Mouse (Mus musculus) lung, postnatal 0 days (tissue): ENCODE data around the gene Lenep. TPM values are rescaled to one million over a fixed set of nuclear protein-coding genes. Genes with fewer than 3 reads are reported as not detected.

Experiments used
- ATAC-seq: fragments of 200-750 bp; cut with Nextera tagmentation; 2 replicates; pipeline ENCODE4 v1.8.0; 2017; ENCODE audit warnings: moderate library complexity
- DNase-seq: peaks from one replicate; pipeline ENCODE4 v3.0.0-alpha.2; 2016; ENCODE audit warnings: low spot score
- H3K27ac ChIP-seq: fragments of 300-500 bp; sonication (generic); 2 replicates; pipeline ENCODE4 v1.5.1; 2014; ENCODE audit warnings: antibody characterized with exemption, mild to moderate bottlenecking, low read length, mixed read lengths
- H3K27me3 ChIP-seq: fragments of 300-500 bp; sonication (generic); replicated peaks from 2 replicates; pipeline ENCODE4 v1.6.1; 2014; ENCODE audit warnings: low read length, mixed read lengths; ENCODE audit not compliant: insufficient read depth
- H3K36me3 ChIP-seq: fragments of 300-500 bp; sonication (generic); 2 replicates; pipeline ENCODE4 v1.6.1; 2014; ENCODE audit warnings: low read length, mixed read lengths; ENCODE audit not compliant: insufficient read depth
- H3K4me1 ChIP-seq: fragments of 300-500 bp; sonication (generic); 2 replicates; pipeline ENCODE4 v1.6.1; 2014; ENCODE audit warnings: antibody characterized with exemption, low read depth, low read length, mixed read lengths; ENCODE audit not compliant: insufficient read depth
- H3K4me2 ChIP-seq: fragments of 300-500 bp; sonication (generic); replicated peaks from 2 replicates; pipeline ENCODE4 v1.6.1; 2014; ENCODE audit warnings: low read depth, mild to moderate bottlenecking, low read length, moderate library complexity, mixed read lengths
- H3K4me3 ChIP-seq: fragments of 300-500 bp; sonication (generic); 2 replicates; pipeline ENCODE4 v1.5.1; 2014; ENCODE audit warnings: low read depth, low read length
- H3K9ac ChIP-seq: fragments of 300-500 bp; sonication (generic); replicated peaks from 2 replicates; pipeline ENCODE4 v1.6.1; 2014; ENCODE audit warnings: low read depth, mild to moderate bottlenecking
- H3K9me3 ChIP-seq: fragments of 300-500 bp; sonication (generic); 2 replicates; pipeline ENCODE4 v1.6.1; 2016; ENCODE audit warnings: low read length, mixed read lengths
- CTCF ChIP-seq: IDR thresholded peaks from 2 replicates; pipeline ENCODE4 v1.5.1; 2016; ENCODE audit warnings: antibody characterized with exemption, mild to moderate bottlenecking
- EP300 ChIP-seq: IDR thresholded peaks from 2 replicates; pipeline ENCODE4 v1.6.1; 2016; ENCODE audit warnings: antibody characterized with exemption, mild to moderate bottlenecking, control low read depth
- WGBS: fragments of 180-500 bp; shearing (Covaris S2); extraction: QIAGEN DNeasy Blood & Tissue Kit; methylation state at CpG from one replicate; pipeline ENCODE4 v1.1.7; 2014; 5-methylcytosine and 5-hydroxymethylcytosine counted together
- polyA plus RNA-seq: library from polyadenylated mRNA; unstranded; fragments of >200 nt; fragmentation: Nextera tagmentation; extraction: Ambion mirVana; gene quantifications from 2 replicates; pipeline ENCODE4 v1.2.1, GENCODE M21; 2015

Lenep gene
- polyA plus RNA-seq, 1 experiment from 2014 or later: not detected

DNA sequence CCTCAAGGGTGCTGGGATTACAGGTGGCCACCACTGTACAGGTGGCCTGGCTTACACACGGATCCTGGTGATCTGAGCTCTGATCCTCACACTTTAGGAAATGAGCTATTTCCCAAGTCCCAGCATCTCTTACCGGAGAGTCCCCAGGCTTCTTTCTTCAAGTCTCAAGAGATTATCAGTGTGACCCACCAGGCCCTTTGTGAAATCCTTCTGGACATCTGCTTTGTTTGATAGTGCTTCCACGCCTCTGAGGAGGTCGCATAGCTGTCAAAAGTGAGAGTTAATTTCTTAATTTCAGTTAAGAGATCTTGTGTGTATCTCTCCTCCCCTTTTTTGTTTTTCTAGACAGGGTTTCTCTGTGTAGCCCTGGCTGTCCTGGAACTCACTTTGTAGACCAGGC is 23.3 kb upstream of the Lenep start:
- peaks cover 25% of the 10 kb centered on the region for H3K36me3 ChIP-seq
- WGBS: 84% methylated on average over 4 of the region's 4 CpGs
- no peak overlapping the region for H3K4me2 ChIP-seq

DNA sequence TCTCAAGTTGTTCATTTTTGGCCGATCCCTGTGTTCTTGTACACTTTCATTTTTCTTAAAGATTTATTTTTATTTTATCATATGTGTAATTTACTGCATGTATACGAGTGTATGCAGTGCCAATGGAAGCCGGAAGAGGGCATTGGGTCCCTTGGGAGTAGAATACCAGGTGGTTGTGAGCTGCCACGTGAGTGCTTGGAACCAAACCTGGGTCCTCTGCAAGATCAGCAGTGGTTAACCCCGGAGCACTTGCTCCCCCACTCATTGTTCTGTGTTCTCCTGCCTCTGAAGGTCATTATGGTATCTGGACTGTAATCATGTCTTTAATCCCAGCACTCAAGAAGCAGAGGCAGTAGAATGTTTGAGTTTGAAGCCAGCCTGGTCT is 22.5 kb upstream of the Lenep start:
- ATAC-seq: no peak
- no peak for DNase-seq
- 73% methylated on average over 5 of the region's 5 CpGs for WGBS
- H3K27me3 ChIP-seq: no peaks in the 10 kb centered on the region
- H3K27ac ChIP-seq: no peak overlapping the region
- no peak for TF ChIP-seq EP300
- TF ChIP-seq CTCF: no peak
- no peaks in the 10 kb centered on the region for H3K9me3 ChIP-seq
- H3K36me3 ChIP-seq: peaks cover 25% of the 10 kb centered on the region
- no peak overlapping the region for H3K4me3 ChIP-seq
- no peak overlapping the region for H3K9ac ChIP-seq
- H3K4me2 ChIP-seq: no peak overlapping the region
- H3K4me1 ChIP-seq: peaks cover 15% of the 10 kb centered on the region; the same call in 1 of the 2 replicates

More for the DNA sequence above, 23.3 kb upstream of the Lenep start:
- ATAC-seq (no peak), DNase-seq (no peak)
- no peak for TF ChIP-seq EP300
- TF ChIP-seq CTCF: no peak
- Histone ChIP-seq H3K4me1 (peaks cover 13% of the 10 kb centered on the region; the same call in 1 of the 2 replicates), H3K4me3 (no peak overlapping the region), H3K27ac (no peak overlapping the region), H3K9ac (no peak overlapping the region), H3K9me3 (no peaks in the 10 kb centered on the region), H3K27me3 (no peaks in the 10 kb centered on the region)

DNA sequence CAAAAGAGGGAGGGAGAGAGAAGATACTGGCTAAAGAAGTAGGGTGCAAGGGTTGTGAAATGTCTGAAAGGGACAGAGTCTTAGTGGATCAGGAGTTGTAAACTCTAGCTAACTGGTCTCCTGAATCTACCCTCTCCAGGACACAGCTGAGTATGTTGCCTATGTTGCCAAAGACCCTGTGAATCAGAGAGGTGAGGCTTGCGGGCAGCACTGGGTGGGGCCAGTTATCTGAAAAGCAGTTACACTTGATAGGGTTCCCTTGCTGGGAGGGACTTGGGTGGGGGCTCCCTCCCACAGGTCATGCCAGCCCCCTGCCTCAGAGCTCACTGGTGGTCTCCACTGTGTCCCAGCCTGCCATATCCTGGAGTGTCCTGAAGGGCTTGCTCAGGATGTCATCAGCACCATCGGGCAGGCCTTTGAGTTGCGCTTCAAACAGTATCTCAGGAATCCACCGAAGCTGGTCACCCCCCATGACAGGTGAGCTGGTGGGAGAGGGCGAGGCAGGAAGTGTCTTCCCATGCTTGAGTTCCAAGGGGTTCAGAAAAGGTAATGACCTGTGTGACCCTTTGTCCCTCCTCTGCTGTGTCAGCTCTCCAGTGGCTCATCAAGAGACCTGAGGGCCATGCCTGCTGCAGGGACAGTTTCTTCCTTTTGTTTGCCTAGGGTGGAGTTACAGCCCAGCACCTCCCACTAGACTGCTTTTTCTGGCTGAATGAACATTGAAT is 22.0 kb upstream of the Lenep start:
- no peak overlapping the region for H3K4me3 ChIP-seq
- H3K9me3 ChIP-seq: no peaks in the 10 kb centered on the region
- peak overlapping the region; percentile 43; the same call in 1 of the 2 replicates for H3K27ac ChIP-seq
- no peaks in the 10 kb centered on the region for H3K27me3 ChIP-seq
- TF ChIP-seq EP300 (no peak), CTCF (no peak)
- ATAC-seq (no peak), DNase-seq (peak; percentile 41)
- H3K4me2 ChIP-seq: no peak overlapping the region
- 72% methylated on average over 5 of the region's 5 CpGs for WGBS
- no peak overlapping the region for H3K9ac ChIP-seq
- peaks cover 25% of the 10 kb centered on the region for H3K36me3 ChIP-seq
- H3K4me1 ChIP-seq: peaks cover 15% of the 10 kb centered on the region; the same call in 1 of the 2 replicates

DNA sequence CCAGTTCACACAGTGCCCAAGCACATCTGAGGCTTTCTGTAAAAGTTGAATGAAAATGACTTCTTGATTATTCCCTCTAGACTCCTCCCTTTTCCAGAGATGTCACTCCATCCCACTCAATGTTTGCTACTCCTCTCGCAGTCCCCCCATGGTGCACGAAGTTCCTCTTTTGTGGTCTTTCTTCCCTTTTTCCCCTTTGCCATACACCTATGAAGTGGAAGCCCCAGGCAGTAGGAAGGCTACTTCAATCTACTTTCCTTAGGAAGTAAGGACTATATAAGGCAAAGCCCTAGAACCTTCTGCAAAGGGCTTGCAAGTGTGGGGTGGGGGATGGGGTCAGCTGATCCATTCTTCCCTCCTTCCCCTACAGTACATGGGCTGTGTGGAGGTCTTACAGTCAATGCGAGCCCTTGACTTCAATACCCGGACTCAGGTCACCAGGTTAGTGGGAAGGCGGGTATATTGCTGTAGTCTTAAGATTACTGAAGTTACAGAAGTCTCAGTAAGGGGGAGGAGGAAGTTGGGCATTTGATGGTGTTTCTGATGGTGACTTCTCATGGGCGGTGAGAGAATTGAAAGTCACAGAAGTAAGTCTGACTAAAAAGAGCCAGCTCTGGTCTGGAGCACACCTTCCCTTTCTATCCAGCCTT is 20.1 kb upstream of the Lenep start:
- Histone ChIP-seq H3K4me3 (peak overlapping the region; percentile 45; the same call in 1 of the 2 replicates), H3K4me1 (peaks cover 15% of the 10 kb centered on the region; the same call in 1 of the 2 replicates), H3K27me3 (no peaks in the 10 kb centered on the region), H3K9ac (no peak overlapping the region), H3K4me2 (peak overlapping the region; percentile 67), H3K27ac (no peak overlapping the region), H3K9me3 (no peaks in the 10 kb centered on the region), H3K36me3 (peaks cover 20% of the 10 kb centered on the region)
- ATAC-seq (no peak), DNase-seq (no peak)
- TF ChIP-seq CTCF (no peak), EP300 (no peak)
- 61% methylated on average over 6 of the region's 6 CpGs for WGBS

DNA sequence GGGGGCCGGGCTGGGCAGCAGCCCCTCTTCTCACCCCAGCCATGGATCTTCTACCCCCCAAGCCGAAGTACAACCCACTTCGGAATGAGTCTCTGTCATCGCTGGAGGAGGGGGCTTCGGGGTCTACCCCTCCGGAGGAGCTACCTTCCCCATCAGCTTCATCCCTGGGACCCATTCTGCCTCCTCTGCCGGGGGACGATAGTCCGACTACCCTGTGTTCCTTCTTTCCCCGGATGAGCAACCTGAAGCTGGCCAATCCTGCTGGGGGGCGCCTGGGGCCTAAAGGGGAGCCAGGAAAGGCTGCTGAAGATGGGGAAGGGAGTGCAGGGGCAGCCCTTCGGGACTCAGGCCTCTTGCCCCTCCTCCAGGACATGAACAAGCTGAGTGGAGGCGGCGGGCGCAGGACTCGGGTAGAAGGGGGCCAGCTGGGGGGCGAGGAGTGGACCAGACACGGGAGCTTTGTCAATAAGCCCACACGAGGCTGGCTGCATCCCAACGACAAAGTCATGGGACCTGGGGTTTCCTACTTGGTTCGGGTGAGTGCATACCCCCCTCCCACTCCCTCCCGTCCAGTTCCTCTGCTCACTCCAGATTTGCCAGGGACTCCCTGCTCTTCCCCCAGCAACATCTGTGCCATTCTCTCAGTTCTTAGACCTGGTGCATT is 19.3 kb upstream of the Lenep start:
- Histone ChIP-seq H3K9ac (peak overlapping the region; percentile 51), H3K36me3 (peaks cover 13% of the 10 kb centered on the region; the same call in 1 of the 2 replicates), H3K9me3 (no peaks in the 10 kb centered on the region), H3K4me2 (peak overlapping the region; percentile 67), H3K4me1 (peaks cover 15% of the 10 kb centered on the region; the same call in 1 of the 2 replicates), H3K4me3 (peak overlapping the region; percentile 45), H3K27me3 (no peaks in the 10 kb centered on the region), H3K27ac (peak overlapping the region; percentile 99)
- ATAC-seq (no peak), DNase-seq (peak; percentile 34)
- WGBS: 7% methylated on average over 21 of the region's 22 CpGs
- no peak for TF ChIP-seq EP300
- TF ChIP-seq CTCF: no peak
